Mouse (Mus musculus) colon, adult 2 months (tissue): ENCODE results near the gene Coq3. TPM values are rescaled to one million over a fixed set of nuclear protein-coding genes. Genes with fewer than 3 reads are reported as not detected.

Source experiments
- polyA plus RNA-seq: library from polyadenylated mRNA; depleted of rRNA; stranded (reverse); fragments of >200 nt; gene quantifications from 2 replicates; pipeline ENCODE4 v1.2.3, GENCODE M21; 2012; rRNA removed

Coq3 gene
- polyA plus RNA-seq, result 1.4 and 1.6 TPM in 2 replicates

GRCm38 (mm10) chr4:21879565-21880220, at the start of gene Coq3:
Gene Coq3, plus strand, starts transcription at chr4:21879673.

GRCm38 (mm10) chr4:21847481-21848286, 31.8 kb upstream of the Coq3 start, which contains the start of gene Pnisr:
Gene Pnisr, plus strand, starts transcription at chr4:21847583.

GRCm38 (mm10) chr4:21930971-21931771, 51.7 kb downstream of the Coq3 start, which contains the start of gene Faxc:
Gene Faxc, plus strand, starts transcription at chr4:21931329.

Other genes with a start within 250 kb of the Coq3 start
- gene Prdm13, start 193.7 kb upstream of the Coq3 start, polyA plus RNA-seq, result not detected in 2 replicates
- 2.5 and 4.0 TPM in 2 replicates for gene Ccnc, start 152.0 kb upstream of the Coq3 start, polyA plus RNA-seq
- 2.6 and 2.9 TPM in 2 replicates for gene Usp45, start 112.5 kb upstream of the Coq3 start, polyA plus RNA-seq
- 1.8 and 1.9 TPM in 2 replicates for gene Tstd3, start 112.5 kb upstream of the Coq3 start, polyA plus RNA-seq
- 30.1 and 33.7 TPM in 2 replicates for gene Pnisr, start 32.1 kb upstream of the Coq3 start, polyA plus RNA-seq
- gene Faxc, start 51.7 kb downstream of the Coq3 start, polyA plus RNA-seq, result 1.7 and 1.8 TPM in 2 replicates